Mouse (Mus musculus): ENCODE results near the gene Fibp. TPM values are rescaled to one million over a fixed set of nuclear protein-coding genes. Genes with fewer than 3 reads are reported as not detected.

Gene Fibp
- 141 and 150 TPM in 2 replicates for polyA plus RNA-seq (2015; fragmentation: Nextera tagmentation; extraction: Ambion mirVana)

DNA sequence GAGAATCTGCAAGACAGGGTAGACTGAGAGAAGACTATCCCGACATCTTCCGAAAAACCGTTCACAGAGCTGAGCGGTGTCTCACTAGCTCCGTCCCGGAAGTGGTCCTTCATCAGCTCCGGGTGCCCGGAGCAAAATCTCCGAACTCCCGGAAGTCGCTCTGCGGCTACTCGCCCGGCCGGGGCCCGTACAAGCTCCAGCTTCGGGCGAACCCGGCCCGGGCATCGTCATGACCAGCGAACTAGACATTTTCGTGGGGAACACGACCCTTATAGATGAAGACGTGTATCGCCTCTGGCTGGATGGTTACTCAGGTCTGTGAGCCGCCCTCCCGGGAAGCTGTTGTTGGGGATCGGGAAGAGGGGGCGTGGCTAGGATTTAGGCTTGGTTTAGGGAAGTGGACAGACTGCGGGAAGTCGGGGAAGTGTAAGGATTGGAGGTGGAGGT lies at the start of gene Fibp:
Fibp (plus strand) TSS at position 151 of the 447 bp plus-strand sequence.
- TF ChIP-seq CTCF (IDR thresholded peaks at IDR 0.05; ENCODE audit: low read depth) = 0 out of 2 replicates have a peak, but pooled peaks have one; percentile 3
- peak within 1 kb of the TSS; percentile 84 for H3K4me2 ChIP-seq (ENCODE audit: low read length)
- no peaks in the 10 kb centered on the region for H3K9me3 ChIP-seq (replicated peaks; ENCODE audit: low read length)
- peak within 1 kb of the TSS; percentile 68 for H3K9ac ChIP-seq (ENCODE audit: low read depth, low read length)
- no peaks in the 10 kb centered on the region for H3K27me3 ChIP-seq (ENCODE audit: insufficient read depth, low read length)
- H3K27ac ChIP-seq = peak within 1 kb of the TSS; percentile 65; the same call in 1 of the 2 replicates
- DNase-seq (ENCODE audit: low spot score) = peak; percentile 91
- peaks cover 23% of the 10 kb centered on the region; the same call in 1 of the 2 replicates for H3K36me3 ChIP-seq (ENCODE audit: insufficient read depth, low read length)
- ATAC-seq (replicated peaks; ENCODE audit: low FRiP score, low read depth) = peak; percentile 47
- peaks cover 20% of the 10 kb centered on the region for H3K4me1 ChIP-seq (replicated peaks; ENCODE audit: insufficient read depth, low read length)
- WGBS = under 1% methylated on average over 32 of the region's 32 CpGs
- peak within 1 kb of the TSS; percentile 70 for H3K4me3 ChIP-seq (replicated peaks; ENCODE audit: low read depth, low read length)

DNA sequence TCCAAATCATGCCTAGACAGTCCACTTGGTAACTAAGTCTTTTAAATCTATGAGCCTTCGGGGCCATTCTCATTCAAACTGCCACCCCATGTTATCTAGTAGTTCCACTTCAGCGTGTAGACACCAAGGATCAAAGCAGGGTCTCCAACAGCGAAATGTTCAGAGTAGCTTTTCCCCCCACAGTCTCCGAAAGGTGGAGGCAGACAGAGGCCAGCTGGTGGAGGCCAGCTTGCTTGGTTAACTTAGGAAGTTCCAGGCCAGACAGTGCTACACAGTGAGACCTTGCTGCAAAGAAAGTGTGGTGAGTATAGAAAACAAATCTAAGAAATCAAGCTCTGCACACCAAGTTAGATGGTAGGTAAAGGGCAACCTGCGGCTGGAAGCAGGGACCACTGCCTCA lies 49.8 kb upstream of the Fibp start:
- Histone ChIP-seq H3K4me3 (replicated peaks; ENCODE audit: low read depth, low read length) (no peak overlapping the region), H3K27ac (no peak overlapping the region), H3K36me3 (ENCODE audit: insufficient read depth, low read length) (0 out of 2 replicates have a peak, but pooled peaks cover 6% of the 10 kb centered on the region), H3K9me3 (replicated peaks; ENCODE audit: low read length) (no peaks in the 10 kb centered on the region), H3K4me1 (replicated peaks; ENCODE audit: insufficient read depth, low read length) (peaks cover 3% of the 10 kb centered on the region; the same call in 1 of the 2 replicates), H3K4me2 (ENCODE audit: low read length) (no peak overlapping the region), H3K27me3 (ENCODE audit: insufficient read depth, low read length) (no peaks in the 10 kb centered on the region), H3K9ac (ENCODE audit: low read depth, low read length) (no peak overlapping the region)
- TF ChIP-seq CTCF (IDR thresholded peaks at IDR 0.05; ENCODE audit: low read depth) = no peak
- ATAC-seq (replicated peaks; ENCODE audit: low FRiP score, low read depth) (no peak), DNase-seq (ENCODE audit: low spot score) (no peak)
- WGBS = 83% methylated on average over 5 of the region's 5 CpGs

DNA sequence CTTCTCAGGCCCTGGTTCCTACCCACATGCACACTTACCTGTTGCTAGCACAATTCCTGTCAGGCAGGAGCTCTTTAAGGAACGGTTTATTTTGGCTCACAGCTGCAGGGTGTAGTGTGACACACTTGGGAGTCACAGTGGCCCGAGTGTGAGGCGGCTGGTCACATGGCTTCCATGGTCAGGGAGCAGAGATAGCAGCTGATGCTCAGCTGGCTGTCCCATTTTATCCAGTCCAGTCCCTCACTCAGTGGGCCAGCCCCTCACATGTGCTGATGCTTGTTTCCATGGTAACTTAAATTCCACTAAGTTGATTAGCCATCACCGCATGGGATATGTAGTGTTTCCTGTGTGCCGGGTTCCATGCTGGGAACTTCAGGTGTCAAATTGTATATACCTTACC lies 48.5 kb upstream of the Fibp start:
- TF ChIP-seq CTCF (IDR thresholded peaks at IDR 0.05; ENCODE audit: low read depth) = no peak
- WGBS = 58% methylated on average over 5 of the region's 5 CpGs
- H3K9me3 ChIP-seq (replicated peaks; ENCODE audit: low read length) = no peaks in the 10 kb centered on the region
- no peaks in the 10 kb centered on the region; the same call in 1 of the 2 replicates for H3K4me1 ChIP-seq (replicated peaks; ENCODE audit: insufficient read depth, low read length)
- no peak overlapping the region for H3K9ac ChIP-seq (ENCODE audit: low read depth, low read length)
- H3K27ac ChIP-seq = no peak overlapping the region
- 0 out of 2 replicates have a peak, but pooled peaks cover 6% of the 10 kb centered on the region for H3K36me3 ChIP-seq (ENCODE audit: insufficient read depth, low read length)
- no peak overlapping the region for H3K4me3 ChIP-seq (replicated peaks; ENCODE audit: low read depth, low read length)
- H3K4me2 ChIP-seq (ENCODE audit: low read length) = no peak overlapping the region
- no peak for DNase-seq (ENCODE audit: low spot score)
- no peak for ATAC-seq (replicated peaks; ENCODE audit: low FRiP score, low read depth)
- H3K27me3 ChIP-seq (ENCODE audit: insufficient read depth, low read length) = no peaks in the 10 kb centered on the region

DNA sequence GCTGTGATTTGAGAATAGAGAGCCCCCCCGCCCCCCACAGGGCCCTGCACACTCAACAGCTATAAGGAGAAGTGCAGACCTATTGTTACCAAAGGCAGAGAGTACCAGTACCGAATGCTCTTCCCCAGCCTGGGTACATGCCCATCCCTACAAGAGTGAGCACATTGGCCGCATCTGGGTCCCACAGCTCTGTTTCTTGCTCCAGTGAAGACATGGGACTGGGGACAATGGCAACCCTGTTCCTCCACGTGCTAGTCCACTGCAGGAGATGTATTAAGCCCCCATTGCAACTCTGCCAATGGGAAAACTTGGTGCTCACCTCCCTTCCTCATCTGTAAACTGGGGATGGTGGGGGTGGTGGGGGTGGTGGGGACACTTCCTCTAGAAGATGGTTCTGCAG lies 46.6 kb upstream of the Fibp start:
- Histone ChIP-seq H3K9ac (ENCODE audit: low read depth, low read length) (no peak overlapping the region), H3K4me3 (replicated peaks; ENCODE audit: low read depth, low read length) (no peak overlapping the region), H3K27me3 (ENCODE audit: insufficient read depth, low read length) (no peaks in the 10 kb centered on the region), H3K9me3 (replicated peaks; ENCODE audit: low read length) (no peaks in the 10 kb centered on the region), H3K27ac (no peak overlapping the region), H3K4me1 (replicated peaks; ENCODE audit: insufficient read depth, low read length) (no peaks in the 10 kb centered on the region; the same call in 1 of the 2 replicates), H3K36me3 (ENCODE audit: insufficient read depth, low read length) (0 out of 2 replicates have a peak, but pooled peaks cover 7% of the 10 kb centered on the region), H3K4me2 (ENCODE audit: low read length) (no peak overlapping the region)
- no peak for TF ChIP-seq CTCF (IDR thresholded peaks at IDR 0.05; ENCODE audit: low read depth)
- 73% methylated on average over 4 of the region's 4 CpGs for WGBS
- DNase-seq (ENCODE audit: low spot score) (no peak), ATAC-seq (replicated peaks; ENCODE audit: low FRiP score, low read depth) (no peak)

DNA sequence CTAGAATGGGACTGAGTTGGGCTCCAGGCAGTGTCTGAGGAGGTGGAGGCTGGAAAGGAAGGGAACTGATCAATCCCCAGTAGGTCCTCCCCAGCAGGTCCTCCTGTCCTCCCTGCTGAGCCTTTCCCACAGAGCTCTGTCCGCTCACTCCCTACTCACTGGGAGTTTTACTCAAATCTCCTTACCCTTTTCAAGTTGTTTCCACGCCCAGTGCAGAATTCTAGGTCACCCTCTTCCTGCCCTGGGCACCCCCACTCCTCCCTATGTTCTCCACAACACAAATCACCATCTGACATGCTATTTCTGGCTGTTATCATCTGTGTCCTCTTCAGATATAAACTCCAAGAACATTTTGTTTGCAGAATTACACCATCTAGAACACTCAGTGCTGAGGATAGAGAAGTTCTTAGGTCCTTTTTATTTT lies 45.9 kb upstream of the Fibp start:
- Histone ChIP-seq H3K9me3 (replicated peaks; ENCODE audit: low read length) (no peaks in the 10 kb centered on the region), H3K27me3 (ENCODE audit: insufficient read depth, low read length) (no peaks in the 10 kb centered on the region), H3K9ac (ENCODE audit: low read depth, low read length) (no peak overlapping the region), H3K36me3 (ENCODE audit: insufficient read depth, low read length) (0 out of 2 replicates have a peak, but pooled peaks cover 2% of the 10 kb centered on the region), H3K4me3 (replicated peaks; ENCODE audit: low read depth, low read length) (no peak overlapping the region), H3K4me2 (ENCODE audit: low read length) (no peak overlapping the region), H3K27ac (no peak overlapping the region), H3K4me1 (replicated peaks; ENCODE audit: insufficient read depth, low read length) (no peaks in the 10 kb centered on the region)
- 46% methylated on average over 2 of the region's 2 CpGs for WGBS
- ATAC-seq (replicated peaks; ENCODE audit: low FRiP score, low read depth) (no peak), DNase-seq (ENCODE audit: low spot score) (no peak)
- TF ChIP-seq CTCF (IDR thresholded peaks at IDR 0.05; ENCODE audit: low read depth) = no peak

DNA sequence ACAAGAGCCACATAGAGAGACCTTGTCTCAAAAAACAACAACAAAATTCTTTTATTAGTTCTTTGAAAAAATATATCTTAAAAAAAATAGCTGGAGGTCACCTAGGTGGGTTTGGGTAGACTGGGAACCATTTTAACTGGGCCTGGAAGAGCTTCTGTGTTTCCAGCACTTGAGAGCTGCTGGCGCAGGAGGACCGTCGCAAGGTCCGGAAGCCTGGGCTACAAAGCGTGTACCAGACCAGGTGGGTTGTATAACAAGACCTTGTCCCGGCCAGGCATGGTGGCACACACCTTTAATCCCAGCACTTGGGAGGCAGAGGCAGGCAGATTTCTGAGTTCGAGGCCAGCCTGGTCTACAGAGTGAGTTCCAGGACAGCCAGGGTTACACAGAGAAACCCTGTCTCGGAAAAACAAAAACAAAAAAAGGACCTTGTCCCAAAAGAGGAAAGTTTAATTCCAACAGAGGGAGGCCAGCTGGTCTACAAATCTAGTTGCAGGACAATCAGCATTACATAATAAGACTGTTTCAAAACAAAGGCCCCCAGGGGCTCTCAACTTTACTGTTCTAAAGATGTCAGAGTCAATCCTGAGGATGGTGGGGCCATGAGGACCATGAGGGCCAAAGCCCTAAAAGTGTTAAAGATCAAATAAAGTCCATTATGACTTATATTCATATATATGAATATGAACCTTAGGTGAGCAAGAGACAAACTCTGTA lies 41.5 kb upstream of the Fibp start:
- no peak for ATAC-seq (replicated peaks; ENCODE audit: low FRiP score, low read depth)

More for the DNA sequence above, 41.5 kb upstream of the Fibp start:
- Histone ChIP-seq H3K27me3 (ENCODE audit: insufficient read depth, low read length) (no peaks in the 10 kb centered on the region), H3K4me1 (replicated peaks; ENCODE audit: insufficient read depth, low read length) (peaks cover 11% of the 10 kb centered on the region), H3K9ac (ENCODE audit: low read depth, low read length) (no peak overlapping the region), H3K9me3 (replicated peaks; ENCODE audit: low read length) (no peaks in the 10 kb centered on the region), H3K36me3 (ENCODE audit: insufficient read depth, low read length) (peaks cover 23% of the 10 kb centered on the region; the same call in 1 of the 2 replicates), H3K4me3 (replicated peaks; ENCODE audit: low read depth, low read length) (no peak overlapping the region), H3K4me2 (ENCODE audit: low read length) (no peak overlapping the region), H3K27ac (no peak overlapping the region)
- 92% methylated on average over 8 of the region's 8 CpGs for WGBS
- no peak for TF ChIP-seq CTCF (IDR thresholded peaks at IDR 0.05; ENCODE audit: low read depth)
- DNase-seq (ENCODE audit: low spot score) = no peak
